Comparison of ENCODE assay signal across 9 mouse cellular contexts in genomic region chr2:129624246-129624918, GRCm38 (mm10). TPM values are rescaled to one million over a fixed set of nuclear protein-coding genes. Genes with fewer than 3 reads are reported as not detected.
A peak's percentile ranks its signal among the peaks of the same experiment; 100 is the strongest.
DNase-seq lines count a peak whose midpoint lies in the region; ATAC-seq lines count a peak whose summit lies in the region.
"Had no signal": no experiment of that assay in that cellular context is flagged by ENCODE, and none has a peak within 500 bp of the region (broad histone marks: within the 10 kb centered on the region; RNA-seq: fewer than 3 reads in every experiment).

No protein-coding gene starts in this region.

- H3K9ac ChIP-seq in midbrain, embryonic 11.5 days (ENCODE audit: low read length) = no peak overlapping the region
- no peak overlapping the region for H3K9ac ChIP-seq in neural tube, embryonic 15.5 days (replicated peaks)

- 75% methylated on average over 13 of the region's 13 CpGs for WGBS in midbrain, embryonic 10.5 days
- whole genome bisulfite sequencing in midbrain, embryonic 11.5 days = 74% methylated on average over 13 of the region's 13 CpGs
- 63% methylated on average over 13 of the region's 13 CpGs for WGBS in limb, embryonic 10.5 days
- WGBS in neural tube, embryonic 15.5 days = 40% methylated on average over 13 of the region's 13 CpGs

- H3K36me3 ChIP-seq in midbrain, embryonic 10.5 days = 0 out of 2 replicates have a peak, but pooled peaks cover 10% of the 10 kb centered on the region
- no peaks in the 10 kb centered on the region for H3K36me3 ChIP-seq in midbrain, embryonic 11.5 days (ENCODE audit: control insufficient read depth, insufficient read depth, low read length)
- H3K36me3 ChIP-seq in limb, embryonic 10.5 days = no peaks in the 10 kb centered on the region
- H3K36me3 ChIP-seq in neural tube, embryonic 15.5 days = peaks cover 24% of the 10 kb centered on the region

- no peaks in the 10 kb centered on the region for H3K9me3 ChIP-seq in midbrain, embryonic 10.5 days (replicated peaks)
- H3K9me3 ChIP-seq in midbrain, embryonic 11.5 days (ENCODE audit: control insufficient read depth, low read length) = no peaks in the 10 kb centered on the region
- H3K9me3 ChIP-seq in limb, embryonic 10.5 days (replicated peaks) = no peaks in the 10 kb centered on the region
- H3K9me3 ChIP-seq in neural tube, embryonic 15.5 days (replicated peaks) = no peaks in the 10 kb centered on the region

- H3K4me3 ChIP-seq in midbrain, embryonic 10.5 days = no peak overlapping the region
- H3K4me3 ChIP-seq in midbrain, embryonic 11.5 days (ENCODE audit: low read depth, low read length) = no peak overlapping the region
- H3K4me3 ChIP-seq in limb, embryonic 10.5 days = no peak overlapping the region
- no peak overlapping the region for H3K4me3 ChIP-seq in neural tube, embryonic 15.5 days (replicated peaks)
- H3K4me3 ChIP-seq: erythroblast, embryonic 14.5 days had no signal

- no peak overlapping the region for H3K4me2 ChIP-seq in midbrain, embryonic 11.5 days
- H3K4me2 ChIP-seq in neural tube, embryonic 15.5 days = 0 out of 2 replicates have a peak overlapping the region, but pooled peaks have one; percentile 9

- H3K27ac ChIP-seq in midbrain, embryonic 10.5 days (replicated peaks) = 0 out of 2 replicates have a peak overlapping the region, but pooled peaks have one; percentile 4
- H3K27ac ChIP-seq in midbrain, embryonic 11.5 days (ENCODE audit: low read depth, low read length) = no peak overlapping the region
- H3K27ac ChIP-seq in limb, embryonic 10.5 days = no peak overlapping the region
- H3K27ac ChIP-seq in neural tube, embryonic 15.5 days (replicated peaks) = no peak overlapping the region; the same call in 1 of the 2 replicates

- no peaks in the 10 kb centered on the region for H3K27me3 ChIP-seq in midbrain, embryonic 10.5 days (ENCODE audit: low read depth, poor library complexity, severe bottlenecking)
- H3K27me3 ChIP-seq in midbrain, embryonic 11.5 days (ENCODE audit: control insufficient read depth, insufficient read depth, low read length) = no peaks in the 10 kb centered on the region
- no peaks in the 10 kb centered on the region for H3K27me3 ChIP-seq in limb, embryonic 10.5 days (ENCODE audit: low read depth, poor library complexity, severe bottlenecking)
- H3K27me3 ChIP-seq in neural tube, embryonic 15.5 days (replicated peaks) = no peaks in the 10 kb centered on the region

- H3K4me1 ChIP-seq in midbrain, embryonic 10.5 days = peaks cover 12% of the 10 kb centered on the region
- H3K4me1 ChIP-seq in midbrain, embryonic 11.5 days (ENCODE audit: control insufficient read depth, insufficient read depth, low read length) = no peaks in the 10 kb centered on the region
- peaks cover 10% of the 10 kb centered on the region for H3K4me1 ChIP-seq in limb, embryonic 10.5 days
- H3K4me1 ChIP-seq in neural tube, embryonic 15.5 days = peaks cover 10% of the 10 kb centered on the region; the same call in 1 of the 2 replicates

- ATAC-seq in midbrain, embryonic 11.5 days (ENCODE audit: low FRiP score) = no peak
- ATAC-seq in neural tube, embryonic 15.5 days (ENCODE audit: low FRiP score) = no peak

- DNase-seq in cerebellum, adult 11-12 months = peak; percentile 19
- DNase-seq in cerebellum, postnatal 10 days = no peak
- DNase-seq in midbrain, embryonic 10.5 days (ENCODE audit: low spot score) = no peak
- DNase-seq in midbrain, embryonic 11.5 days (ENCODE audit: low spot score, missing footprints) = no peak
- DNase-seq in limb, embryonic 10.5 days (ENCODE audit: low spot score) = peak; percentile 26
- no peak for DNase-seq in urinary bladder, postnatal 25 days (ENCODE audit: low spot score)
- no peak for DNase-seq in frontal cortex, adult 2 months (ENCODE audit: extremely low spot score in 1 of 2, low spot score in 1 of 2)

RNA-seq across cellular contexts. Expression of gene Sirpa, which starts 31.7 kb away (rescaled TPM):
- 15.7 and 16.0 TPM in 2 replicates for polyA plus RNA-seq in midbrain, embryonic 10.5 days (2016; fragmentation: Nextera tagmentation; extraction: Ambion mirVana)
- polyA plus RNA-seq in midbrain, embryonic 11.5 days (2014; fragmentation: Nextera tagmentation; extraction: Ambion mirVana) = 16.0 and 17.9 TPM in 2 replicates
- 10.6 and 11.5 TPM in 2 replicates for polyA plus RNA-seq in limb, embryonic 10.5 days (2016; fragmentation: Nextera tagmentation; extraction: Ambion mirVana)
- polyA plus RNA-seq in neural tube, embryonic 15.5 days (2015; fragmentation: Nextera tagmentation; extraction: Ambion mirVana) = 31.4 and 36.4 TPM in 2 replicates
- polyA plus RNA-seq in frontal cortex, adult 2 months (2012; rRNA removed) = 276 and 309 TPM in 2 replicates

Comparison
In these comparisons a context has a peak if more than half of its experiments do, and no peak if none do; other contexts are left out.
1. DNase-seq: peak in cerebellum, adult 11-12 months (single experiment) and limb, embryonic 10.5 days (single experiment); none in cerebellum, postnatal 10 days (0 of 2), midbrain, embryonic 10.5 days (single experiment), midbrain, embryonic 11.5 days (single experiment), urinary bladder, postnatal 25 days (single experiment) and frontal cortex, adult 2 months (0 of 2).